Mouse (Mus musculus) stomach, postnatal 0 days (tissue): ENCODE data around the gene Plxna2. TPM values are rescaled to one million over a fixed set of nuclear protein-coding genes. Genes with fewer than 3 reads are reported as not detected.

Experiments
- ATAC-seq: fragments of 200-750 bp; cut with Nextera tagmentation; 2 replicates; pipeline ENCODE4 v1.8.0; 2017; ENCODE audit not compliant: low FRiP score, low TSS enrichment
- DNase-seq: peaks from one replicate; pipeline ENCODE4 v3.0.0-alpha.2; 2016; ENCODE audit warnings: low spot score
- H3K27ac ChIP-seq: fragments of 300-500 bp; sonication (generic); replicated peaks from 2 replicates; pipeline ENCODE4 v1.5.1; 2014; ENCODE audit warnings: mild to moderate bottlenecking, control low read depth
- H3K27me3 ChIP-seq: fragments of 300-500 bp; sonication (generic); 2 replicates; pipeline ENCODE4 v1.6.1; 2014; ENCODE audit warnings: low read length; ENCODE audit not compliant: control insufficient read depth, insufficient read depth
- H3K36me3 ChIP-seq: fragments of 300-500 bp; sonication (generic); 2 replicates; pipeline ENCODE4 v1.6.1; 2014; ENCODE audit warnings: low read length, mixed read lengths; ENCODE audit not compliant: control insufficient read depth, insufficient read depth
- H3K4me1 ChIP-seq: fragments of 300-500 bp; sonication (generic); replicated peaks from 2 replicates; pipeline ENCODE4 v1.6.1; 2014; ENCODE audit warnings: antibody characterized with exemption; ENCODE audit not compliant: control insufficient read depth, insufficient read depth
- H3K4me2 ChIP-seq: fragments of 300-500 bp; sonication (generic); replicated peaks from 2 replicates; pipeline ENCODE4 v1.6.1; 2014; ENCODE audit warnings: low read depth, mild to moderate bottlenecking, control low read depth, moderate library complexity
- H3K4me3 ChIP-seq: fragments of 300-500 bp; sonication (generic); 2 replicates; pipeline ENCODE4 v1.5.1; 2014; ENCODE audit warnings: low read depth, low read length, control low read depth
- H3K9ac ChIP-seq: fragments of 300-500 bp; sonication (generic); 2 replicates; pipeline ENCODE4 v1.6.1; 2014; ENCODE audit warnings: mild to moderate bottlenecking, low read length, control low read depth, mixed read lengths
- H3K9me3 ChIP-seq: fragments of 300-500 bp; sonication (generic); 2 replicates; pipeline ENCODE4 v1.6.1; 2016; ENCODE audit warnings: low read length; ENCODE audit not compliant: control insufficient read depth
- CTCF ChIP-seq: IDR thresholded peaks from 2 replicates; pipeline ENCODE4 v1.5.1; 2016; ENCODE audit warnings: antibody characterized with exemption, low read depth, mild to moderate bottlenecking, moderate library complexity
- EP300 ChIP-seq: optimal IDR thresholded peaks from 2 replicates; pipeline ENCODE3; 2016; ENCODE audit warnings: antibody characterized with exemption
- WGBS: fragments of 180-500 bp; shearing (Covaris S2); extraction: QIAGEN DNeasy Blood & Tissue Kit; methylation state at CpG from one replicate; pipeline ENCODE4 v1.1.7; 2014; 5-methylcytosine and 5-hydroxymethylcytosine counted together
- polyA plus RNA-seq: library from polyadenylated mRNA; unstranded; fragments of >200 nt; fragmentation: Nextera tagmentation; extraction: Ambion mirVana; gene quantifications from 2 replicates; pipeline ENCODE4 v1.2.1, GENCODE M21; 2015

Plxna2 gene
- polyA plus RNA-seq, 1 experiment from 2014 or later: 3.5 TPM

DNA sequence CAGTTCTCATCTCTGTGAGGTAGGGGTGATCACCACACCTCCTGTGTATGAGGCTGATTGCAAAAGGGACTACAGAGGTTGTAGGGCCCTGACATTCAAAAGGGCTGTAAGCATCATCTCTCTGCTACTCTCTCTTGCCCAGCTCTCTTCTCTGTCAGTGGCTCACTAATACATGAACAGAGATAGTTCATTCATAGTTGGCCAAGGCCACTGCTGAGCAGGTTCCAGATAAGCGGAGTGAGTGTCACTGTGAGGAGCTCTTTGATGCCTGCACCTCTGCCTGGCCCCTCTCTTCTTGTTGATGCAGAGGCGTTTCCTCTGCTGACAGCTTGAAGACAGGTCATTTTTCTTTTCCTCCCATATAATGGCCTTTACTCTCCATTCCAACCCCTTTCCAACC is 62.1 kb downstream of the Plxna2 start:
- Histone ChIP-seq H3K27ac (no peak overlapping the region), H3K36me3 (no peaks in the 10 kb centered on the region), H3K9me3 (no peaks in the 10 kb centered on the region), H3K4me2 (no peak overlapping the region), H3K4me3 (no peak overlapping the region), H3K4me1 (peaks cover 17% of the 10 kb centered on the region; the same call in 1 of the 2 replicates), H3K9ac (no peak overlapping the region), H3K27me3 (no peaks in the 10 kb centered on the region)
- no peak for TF ChIP-seq CTCF
- no peak for TF ChIP-seq EP300
- ATAC-seq (no peak), DNase-seq (no peak)
- 41% methylated on average over 2 of the region's 2 CpGs for WGBS

GRCm38 (mm10) chr1:194682021-194682420 is 64.0 kb downstream of the Plxna2 start:
- peak; percentile 31 for DNase-seq
- TF ChIP-seq EP300 (no peak), CTCF (no peak)
- peaks cover 14% of the 10 kb centered on the region; the same call in 1 of the 2 replicates for H3K4me1 ChIP-seq

DNA sequence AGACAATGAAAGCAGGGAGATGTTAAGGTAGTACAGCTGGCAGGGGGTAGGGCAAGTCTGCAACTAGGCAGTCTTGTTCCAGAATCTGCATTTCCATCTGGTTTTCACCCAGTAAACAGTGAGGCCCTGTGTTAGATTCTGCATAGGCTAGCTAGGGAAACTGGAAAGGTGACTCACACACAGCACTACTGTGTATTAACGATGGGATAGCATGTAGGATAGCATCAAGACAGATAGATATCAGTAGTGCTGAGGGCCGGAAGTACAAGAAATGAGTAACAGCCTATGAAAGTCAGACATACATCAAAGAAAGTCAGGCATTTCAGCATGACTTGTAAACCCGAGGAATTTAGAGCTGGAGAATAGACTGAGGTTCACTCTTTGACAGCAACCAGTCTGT is 65.1 kb downstream of the Plxna2 start:
- no peak for DNase-seq
- 41% methylated on average over 3 of the region's 3 CpGs for WGBS

More at GRCm38 (mm10) chr1:194682021-194682420, 64.0 kb downstream of the Plxna2 start:
- Histone ChIP-seq H3K36me3 (no peaks in the 10 kb centered on the region), H3K27ac (no peak overlapping the region), H3K4me2 (no peak overlapping the region), H3K9ac (no peak overlapping the region), H3K9me3 (no peaks in the 10 kb centered on the region), H3K4me3 (no peak overlapping the region), H3K27me3 (no peaks in the 10 kb centered on the region)
- ATAC-seq: no peak

GRCm38 (mm10) chr1:194685896-194686295 is 67.9 kb downstream of the Plxna2 start:
- 74% methylated on average over 2 of the region's 2 CpGs for WGBS
- ATAC-seq: no peak
- TF ChIP-seq CTCF: no peak
- TF ChIP-seq EP300: no peak
- H3K9me3 ChIP-seq: no peaks in the 10 kb centered on the region
- DNase-seq: no peak
- no peak overlapping the region for H3K4me3 ChIP-seq
- no peak overlapping the region for H3K9ac ChIP-seq
- no peaks in the 10 kb centered on the region for H3K27me3 ChIP-seq
- H3K36me3 ChIP-seq: no peaks in the 10 kb centered on the region
- H3K27ac ChIP-seq: no peak overlapping the region
- 0 out of 2 replicates have a peak, but pooled peaks cover 3% of the 10 kb centered on the region for H3K4me1 ChIP-seq
- no peak overlapping the region for H3K4me2 ChIP-seq

More for the DNA sequence above, 65.1 kb downstream of the Plxna2 start:
- Histone ChIP-seq H3K36me3 (no peaks in the 10 kb centered on the region), H3K27ac (no peak overlapping the region), H3K9ac (no peak overlapping the region), H3K27me3 (no peaks in the 10 kb centered on the region), H3K9me3 (no peaks in the 10 kb centered on the region), H3K4me3 (no peak overlapping the region), H3K4me2 (no peak overlapping the region), H3K4me1 (peaks cover 10% of the 10 kb centered on the region; the same call in 1 of the 2 replicates)
- no peak for TF ChIP-seq CTCF
- no peak for TF ChIP-seq EP300
- ATAC-seq: peak; percentile 64; the same call in 1 of the 2 replicates

DNA sequence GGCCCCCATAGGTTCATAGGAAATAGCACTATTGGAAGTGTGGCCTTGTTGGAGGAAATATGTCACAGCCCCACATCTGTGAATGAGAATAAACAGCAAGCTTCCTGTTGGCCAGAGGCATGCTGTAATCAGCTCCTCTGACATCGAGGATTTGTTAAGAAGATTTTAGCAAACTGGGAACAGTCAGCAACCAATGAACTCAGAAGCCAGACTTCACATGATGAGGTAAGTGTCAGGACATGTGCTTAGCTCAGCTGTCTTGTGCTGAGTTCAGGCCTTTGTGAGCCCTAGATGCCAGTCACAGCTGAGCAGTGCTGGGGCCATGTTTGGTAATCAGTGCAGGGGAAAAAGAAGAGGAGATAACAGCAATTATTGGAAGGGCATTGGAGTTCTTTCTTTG is 69.7 kb downstream of the Plxna2 start:
- Histone ChIP-seq H3K4me3 (no peak overlapping the region), H3K9ac (no peak overlapping the region), H3K36me3 (no peaks in the 10 kb centered on the region), H3K4me1 (no peaks in the 10 kb centered on the region), H3K27me3 (no peaks in the 10 kb centered on the region), H3K9me3 (no peaks in the 10 kb centered on the region), H3K4me2 (no peak overlapping the region), H3K27ac (no peak overlapping the region)
- ATAC-seq (no peak), DNase-seq (no peak)
- WGBS: 17% methylated on average over 1 of the region's 1 CpGs
- TF ChIP-seq EP300 (no peak), CTCF (no peak)

GRCm38 (mm10) chr1:194688161-194688560 is 70.1 kb downstream of the Plxna2 start:
- Histone ChIP-seq H3K9ac (no peak overlapping the region), H3K27me3 (no peaks in the 10 kb centered on the region), H3K4me3 (no peak overlapping the region), H3K27ac (no peak overlapping the region), H3K9me3 (no peaks in the 10 kb centered on the region), H3K36me3 (no peaks in the 10 kb centered on the region), H3K4me1 (no peaks in the 10 kb centered on the region), H3K4me2 (no peak overlapping the region)
- TF ChIP-seq CTCF (no peak), EP300 (no peak)
- ATAC-seq (no peak), DNase-seq (no peak)
- 21% methylated on average over 2 of the region's 2 CpGs for WGBS
